In the genomic region with DNA sequence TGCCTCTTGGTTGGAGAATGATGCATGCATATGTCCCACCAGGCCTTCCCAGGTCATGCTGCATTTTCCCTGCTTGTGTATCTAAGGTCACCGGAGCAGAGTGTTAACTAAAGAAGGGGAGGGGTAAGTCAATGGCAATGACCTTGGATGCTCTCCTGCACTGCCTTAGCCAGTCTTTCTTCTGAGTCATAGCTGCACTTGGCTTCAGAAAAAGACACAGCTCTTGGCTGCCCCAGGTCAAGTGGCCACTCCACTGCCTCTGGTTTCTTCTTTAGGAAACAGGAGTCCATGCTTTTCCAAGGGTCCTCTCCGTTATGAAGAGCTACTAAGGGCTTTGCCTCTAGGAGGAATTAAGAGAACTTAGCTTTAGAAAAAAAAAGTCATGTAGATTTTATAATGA, we compare ENCODE assay signal across 16 mouse cellular contexts.
A peak's percentile ranks its signal among the peaks of the same experiment; 100 is the strongest.
DNase-seq lines count a peak whose midpoint lies in the region; TF ChIP-seq lines count a peak whose summit lies in the region.
"Had no signal": no experiment of that assay in that cellular context is flagged by ENCODE, and none has a peak within 500 bp of the region (broad histone marks: within the 10 kb centered on the region; RNA-seq: fewer than 3 reads in every experiment).

No protein-coding gene starts in this region.

- TF ChIP-seq CTCF in lung, adult 2 months (IDR thresholded peaks at IDR 0.05; ENCODE audit: insufficient read depth, low read length) = no peak

- WGBS in lung, adult 2 months = 62% methylated on average over 2 of the region's 2 CpGs

- H3K4me1 ChIP-seq in lung, adult 2 months (ENCODE audit: control insufficient read depth, insufficient read depth, low read length) = no peaks in the 10 kb centered on the region
- H3K4me1 ChIP-seq: embryonic facial prominence, embryonic 10.5 days; heart, embryonic 15.5 days had no signal

- no peak overlapping the region for H3K4me3 ChIP-seq in lung, adult 2 months (replicated peaks; ENCODE audit: extremely low read depth, low read depth, low read length)
- H3K4me3 ChIP-seq: embryonic facial prominence, embryonic 10.5 days; forebrain, embryonic 13.5 days; heart, adult 2 months; heart, embryonic 15.5 days; hindbrain, embryonic 13.5 days had no signal

- no peak for TF ChIP-seq POLR2A in lung, adult 2 months (IDR thresholded peaks at IDR 0.05; ENCODE audit: borderline replicate concordance, extremely low read depth, low read depth, low read length)

- DNase-seq in adrenal gland, postnatal 10 days = peak; percentile 2
- DNase-seq in adrenal gland, postnatal 25 days = no peak
- DNase-seq in lung, adult 2 months = peak; percentile 16
- DNase-seq in lung, postnatal 14 days = peak; percentile 17
- DNase-seq in layer of hippocampus, adult 11-12 months (ENCODE audit: low spot score) = no peak
- DNase-seq in cerebellum, postnatal 10 days = no peak
- DNase-seq: cerebellum, adult 18-20 months; cerebellum, adult 9-11 months; forebrain, postnatal 0 days; gastrocnemius, postnatal 14 days; heart, adult 2 months; heart, postnatal 14 days had no signal

Comparison
In these comparisons a context has a peak if more than half of its experiments do, and no peak if none do; other contexts are left out.
1. DNase-seq: peak in adrenal gland, postnatal 10 days (single experiment), lung, adult 2 months (single experiment) and lung, postnatal 14 days (single experiment); none in adrenal gland, postnatal 25 days (single experiment), layer of hippocampus, adult 11-12 months (single experiment) and cerebellum, postnatal 10 days (0 of 2).